Mouse (Mus musculus): ENCODE data around the gene Tcp11. TPM values are rescaled to one million over a fixed set of nuclear protein-coding genes. Genes with fewer than 3 reads are reported as not detected.
A peak's percentile ranks its signal among the peaks of the same experiment; 100 is the strongest.

Gene Tcp11
- total RNA-seq, 2 experiments from 2014 or later, result not detected

DNA sequence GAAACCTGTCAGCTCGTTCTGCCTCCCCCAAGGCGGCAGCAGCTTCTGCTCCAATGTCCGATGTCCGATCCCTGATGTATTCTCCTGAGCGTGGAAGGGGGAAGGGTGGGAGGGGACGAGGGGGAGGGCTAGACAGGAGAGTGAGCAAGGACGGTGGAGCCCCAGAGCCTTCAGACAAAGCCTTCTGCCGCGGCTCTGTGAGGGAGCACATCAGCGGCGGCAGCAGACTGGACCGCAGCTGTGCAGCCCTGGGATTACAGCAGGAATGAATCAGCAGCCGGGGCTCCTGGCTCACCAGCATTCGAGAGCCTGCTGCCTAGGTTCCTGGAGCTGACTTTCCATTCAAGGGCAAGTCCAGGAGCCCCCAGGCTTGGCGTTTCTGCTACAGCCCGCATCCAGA lies 39.8 kb downstream of the Tcp11 start:
- DNase-seq, result peak in 1 of 2 experiments; percentile 38

GRCm38 (mm10) chr17:28036813-28037756 lies 43.4 kb downstream of the Tcp11 start:
- DNase-seq, result no peak

- peak in 1 of 2 experiments; percentile 37 for DNase-seq
These were observed 45.5 kb downstream of the Tcp11 start for GRCm38 (mm10) chr17:28034986-28035385.

GRCm38 (mm10) chr17:28033046-28033580 lies 47.3 kb downstream of the Tcp11 start:
- no peak for DNase-seq

DNA sequence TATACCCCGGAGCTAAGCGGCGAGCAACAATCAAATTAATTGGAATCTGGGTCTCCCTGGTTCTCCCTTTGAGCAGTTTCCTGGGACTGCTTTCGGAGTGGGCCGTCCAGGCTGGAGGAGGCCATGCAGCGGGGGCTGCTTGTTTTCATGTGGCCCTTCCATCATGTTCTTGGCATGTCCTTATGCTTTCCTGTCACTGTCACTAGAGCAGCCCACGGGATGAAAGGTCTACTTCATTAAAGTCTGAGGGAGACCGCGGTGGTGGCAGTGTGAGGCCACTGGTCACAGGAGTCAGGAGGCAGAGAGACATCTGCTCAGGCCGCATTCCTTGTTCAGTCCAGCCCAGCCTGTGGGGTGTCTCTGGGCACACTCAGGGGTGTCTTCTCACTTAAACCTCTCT lies 48.2 kb downstream of the Tcp11 start:
- DNase-seq, result no peak

DNA sequence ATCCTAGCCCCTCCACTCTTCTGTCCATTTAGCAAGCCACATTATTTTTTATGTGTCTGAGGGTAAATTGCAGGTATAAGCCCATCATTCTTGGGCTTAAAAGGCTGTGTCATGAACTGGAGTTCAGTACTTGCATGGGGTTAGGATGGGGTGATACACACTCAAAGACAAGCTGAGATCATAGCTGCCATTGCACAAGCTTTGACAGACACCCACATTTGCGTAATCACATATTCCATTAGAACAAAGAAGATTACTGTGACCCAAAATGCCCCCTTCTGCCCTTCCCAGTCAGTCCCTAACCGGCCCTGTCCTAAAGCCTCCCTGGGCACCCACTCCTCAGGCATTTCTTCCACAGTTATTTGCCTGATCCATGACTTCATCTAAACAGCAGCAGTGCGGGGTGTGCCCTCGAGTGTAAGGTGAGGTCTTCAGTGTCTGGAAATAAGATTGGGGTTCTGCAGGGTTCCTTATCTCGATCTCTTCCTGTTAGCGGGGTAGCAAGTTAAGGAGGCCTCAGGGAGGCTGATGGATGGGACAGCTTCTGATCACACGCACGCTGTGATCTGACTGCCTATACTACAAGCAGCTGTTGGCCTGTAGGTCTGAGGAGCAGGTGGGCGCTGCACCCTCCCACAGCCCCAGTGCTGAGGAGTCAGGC lies 49.0 kb downstream of the Tcp11 start:
- no peak for DNase-seq

DNA sequence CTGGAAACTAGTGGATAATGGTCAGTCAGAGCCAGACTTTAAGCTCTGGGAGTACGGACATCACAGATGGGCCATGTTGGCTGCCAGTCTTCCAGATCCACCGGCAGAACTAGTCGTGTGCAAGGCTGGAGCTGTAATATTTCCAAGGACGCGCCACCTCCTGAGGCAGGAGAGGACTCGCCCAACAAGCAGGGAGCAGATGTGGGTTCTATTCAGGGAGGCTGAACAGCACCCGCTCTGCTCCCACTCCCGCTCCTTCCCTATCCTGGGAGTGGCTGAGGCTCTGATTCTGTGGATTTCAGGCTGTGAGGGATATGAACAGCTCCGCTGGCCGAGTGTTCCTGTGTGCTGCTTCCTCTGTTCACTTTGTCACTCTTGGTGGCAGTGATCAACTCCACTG lies 50.0 kb downstream of the Tcp11 start:
- no peak for DNase-seq

DNA sequence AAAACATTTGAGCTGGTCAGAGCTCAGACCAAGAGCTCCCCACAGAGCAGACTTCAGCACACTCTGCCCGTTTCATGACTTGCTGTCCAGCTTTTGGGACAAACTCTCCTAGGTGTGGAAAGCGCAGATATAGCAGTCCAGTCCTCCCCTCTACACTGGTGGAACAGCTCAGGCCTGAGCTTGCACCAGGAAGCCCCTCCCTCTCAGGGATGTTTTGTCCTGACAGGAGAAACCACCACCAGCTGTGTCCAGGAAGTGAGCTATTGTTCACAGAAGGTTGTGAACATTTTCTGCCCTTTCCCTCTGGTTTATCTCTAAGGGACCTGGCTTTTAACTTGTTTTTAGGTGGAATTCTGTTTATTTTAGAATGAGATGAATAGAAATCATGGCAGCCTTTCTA lies 51.1 kb downstream of the Tcp11 start:
- DNase-seq, result peak in 1 of 2 experiments; percentile 49

DNA sequence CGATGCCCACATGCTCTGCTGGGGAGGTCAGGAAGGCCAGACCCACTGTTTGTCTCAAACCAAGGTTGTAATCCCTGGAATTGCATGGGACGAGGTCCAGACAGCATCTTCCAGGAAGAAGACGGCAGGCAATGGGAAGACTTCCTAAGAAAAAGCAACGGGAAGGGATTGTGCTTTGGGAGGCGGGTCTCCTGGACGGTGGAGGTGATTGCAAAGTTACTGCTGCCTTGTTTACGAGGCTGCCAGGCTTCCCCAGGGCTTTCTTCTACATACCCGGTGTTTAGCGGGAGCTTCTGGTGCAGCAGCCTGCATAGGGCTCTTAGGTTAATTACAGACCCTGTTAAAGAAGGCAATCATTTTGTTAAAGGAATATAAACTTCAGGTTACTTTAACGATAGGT lies 52.2 kb downstream of the Tcp11 start:
- DNase-seq, result no peak

GRCm38 (mm10) chr17:28027197-28027596 lies 53.2 kb downstream of the Tcp11 start:
- DNase-seq, result no peak

GRCm38 (mm10) chr17:28026111-28026872 lies 54.1 kb downstream of the Tcp11 start:
- DNase-seq, result peak in 1 of 2 experiments; percentile 56

GRCm38 (mm10) chr17:28025541-28025961 lies 54.9 kb downstream of the Tcp11 start:
- DNase-seq, result no peak

- DNase-seq, result no peak
These were observed 57.4 kb downstream of the Tcp11 start for GRCm38 (mm10) chr17:28022854-28023655.

DNA sequence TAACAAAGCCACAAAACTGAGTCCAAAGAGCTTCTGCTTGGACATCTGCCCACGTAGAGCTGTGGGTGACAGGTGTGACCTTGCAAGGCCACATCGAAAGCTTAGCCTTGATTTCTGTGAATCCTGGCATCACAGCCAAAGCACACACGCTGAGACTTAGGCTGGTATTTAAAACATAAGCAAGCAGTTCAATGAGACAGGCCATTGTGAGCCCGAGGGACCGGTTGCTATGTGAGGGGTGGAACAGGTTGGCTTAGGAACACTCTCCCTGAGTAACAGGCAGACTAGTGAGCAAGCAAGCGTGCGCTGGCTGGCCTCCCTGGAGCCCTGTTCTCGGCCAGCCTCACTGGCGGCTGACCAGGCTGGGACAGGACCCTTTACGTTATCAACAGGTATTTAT lies 58.5 kb downstream of the Tcp11 start:
- DNase-seq, result no peak

- DNase-seq, result no peak
These were observed 60.4 kb downstream of the Tcp11 start for GRCm38 (mm10) chr17:28019785-28020696.

DNA sequence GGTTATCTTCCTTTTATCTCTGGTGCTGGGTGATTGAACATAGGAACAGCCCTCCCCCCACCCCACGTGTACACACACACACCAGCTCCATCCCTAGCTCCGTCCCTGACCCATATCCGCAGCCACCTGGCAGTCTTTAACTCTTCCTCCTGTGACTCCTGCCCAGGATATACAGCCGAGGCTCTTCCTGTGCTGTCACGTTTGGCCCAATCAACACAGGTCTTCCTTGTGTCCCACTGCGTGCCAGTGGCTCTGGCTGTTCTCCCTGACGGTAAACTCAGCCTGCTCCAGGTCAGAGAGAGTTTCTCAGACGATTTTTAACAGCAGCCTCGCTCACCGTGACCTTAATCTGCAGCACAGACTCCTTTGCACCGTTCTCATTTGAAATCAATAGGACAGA lies 61.7 kb downstream of the Tcp11 start:
- DNase-seq, result no peak

DNA sequence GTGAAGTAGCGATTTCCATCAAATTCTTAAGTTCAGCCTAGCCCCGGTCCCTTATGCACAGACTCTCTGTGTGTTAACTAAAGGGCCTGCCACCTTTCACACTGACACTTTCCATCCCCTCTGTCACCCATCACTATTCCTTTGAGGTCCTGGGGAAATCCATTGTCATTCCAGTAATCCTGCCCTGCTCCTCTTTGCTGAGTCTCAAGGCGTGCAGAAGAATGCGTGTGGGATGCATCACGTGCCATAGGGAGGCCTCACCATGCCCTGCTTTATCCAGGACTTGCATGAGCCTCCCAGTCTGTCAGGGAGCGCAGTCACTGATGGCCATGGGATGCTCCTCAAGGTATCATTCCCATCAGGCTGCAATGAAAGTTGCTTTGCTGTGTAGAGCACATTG lies 62.1 kb downstream of the Tcp11 start:
- DNase-seq, result no peak

Data from adrenal gland, postnatal 36 days (tissue).